Mouse (Mus musculus) heart, adult 2 months (tissue): ENCODE measurements around the gene Slc12a6. TPM values are rescaled to one million over a fixed set of nuclear protein-coding genes. Genes with fewer than 3 reads are reported as not detected.

Source experiments
- DNase-seq, 2 experiments: peaks; one replicate each; pipeline ENCODE4 v3.0.0; 2021
- H3K27ac ChIP-seq: fragments of 200-600 bp; 2 replicates; pipeline ENCODE4 v1.8.1; 2022
- H3K27me3 ChIP-seq: fragments of 200-500 bp; 2 replicates; pipeline ENCODE4 v1.6.1; 2012; ENCODE audit warnings: mild to moderate bottlenecking, low read length, inconsistent platforms, mixed read lengths; ENCODE audit not compliant: control insufficient read depth, insufficient read depth
- H3K36me3 ChIP-seq: fragments of 200-500 bp; 2 replicates; pipeline ENCODE4 v1.6.1; 2012; ENCODE audit warnings: low read length, inconsistent platforms; ENCODE audit not compliant: control insufficient read depth, insufficient read depth
- H3K4me1 ChIP-seq: fragments of 200-500 bp; 2 replicates; pipeline ENCODE4 v1.6.1; 2011; ENCODE audit warnings: low read length; ENCODE audit not compliant: control insufficient read depth, insufficient read depth
- H3K4me3 ChIP-seq: fragments of 200-600 bp; 2 replicates; pipeline ENCODE4 v1.8.1; 2022
- H3K79me2 ChIP-seq: fragments of 200-500 bp; replicated peaks from 2 replicates; pipeline ENCODE4 v1.6.1; 2012; ENCODE audit warnings: mild to moderate bottlenecking, inconsistent platforms, low read length, moderate library complexity, mixed read lengths; ENCODE audit not compliant: control insufficient read depth, insufficient read depth
- H3K9ac ChIP-seq: fragments of 200-500 bp; 2 replicates; pipeline ENCODE4 v1.6.1; 2012; ENCODE audit warnings: low read depth, mild to moderate bottlenecking, control low read depth, inconsistent platforms, low read length, mixed read lengths
- CTCF ChIP-seq: fragments of 200-600 bp; IDR thresholded peaks from 2 replicates; pipeline ENCODE4 v1.8.1; 2022; ENCODE audit warnings: antibody characterized with exemption, mild to moderate bottlenecking, moderate library complexity
- EP300 ChIP-seq: fragments of 200-500 bp; IDR thresholded peaks from 2 replicates; pipeline ENCODE4 v1.6.1; 2011; ENCODE audit warnings: low read depth, low read length, control low read depth; ENCODE audit not compliant: insufficient read depth
- POLR2A ChIP-seq: fragments of 200-500 bp; IDR thresholded peaks from 2 replicates; pipeline ENCODE4 v1.6.1; 2011; ENCODE audit warnings: mild to moderate bottlenecking, low read depth, low read length, control low read depth; ENCODE audit not compliant: insufficient read depth
- WGBS: fragments of 180-500 bp; shearing (Covaris S2); methylation state at CpG from one replicate; pipeline ENCODE4 v1.1.7; 2018; 5-methylcytosine and 5-hydroxymethylcytosine counted together
- intact Hi-C: fragments of 180-260 bp; cut with DNase I; formaldehyde crosslinking; loops from one replicate; pipeline ENCODE4 v1.15.1; 2025
- polyA plus RNA-seq: library from polyadenylated mRNA; depleted of rRNA; stranded (reverse); fragments of >200 nt; gene quantifications from 2 replicates; pipeline ENCODE4 v1.2.3, GENCODE M21; 2012
- total RNA-seq, 2 experiments: library from RNA; stranded (reverse); gene quantifications; 2 replicates each; pipeline ENCODE4 v1.2.3; 2021

Gene Slc12a6
- total and polyA plus RNA-seq, 3 experiments: 23.2 to 32.9 (median 31.1) TPM

GRCm38 (mm10) chr2:112292823-112293222 lies 27.2 kb downstream of the Slc12a6 start:
- DNase-seq: no peak
- H3K9ac ChIP-seq: no peak overlapping the region
- peaks cover 5% of the 10 kb centered on the region for H3K4me1 ChIP-seq
- H3K27ac ChIP-seq: no peak overlapping the region
- no peaks in the 10 kb centered on the region for H3K27me3 ChIP-seq
- H3K4me3 ChIP-seq: no peak overlapping the region
- 61% methylated on average over 2 of the region's 2 CpGs for WGBS
- H3K36me3 ChIP-seq: peaks cover 22% of the 10 kb centered on the region
- no peaks in the 10 kb centered on the region; the same call in 1 of the 2 replicates for H3K79me2 ChIP-seq
- TF ChIP-seq CTCF: no peak
- no peak for TF ChIP-seq POLR2A
- no peak for TF ChIP-seq EP300
- intact Hi-C loops: no loop called here

- Histone ChIP-seq H3K27ac (peak overlapping the region; percentile 78), H3K36me3 (peaks cover 26% of the 10 kb centered on the region), H3K79me2 (peaks cover 1% of the 10 kb centered on the region; the same call in 1 of the 2 replicates), H3K9ac (no peak overlapping the region; the same call in 1 of the 2 replicates), H3K4me1 (peaks cover 6% of the 10 kb centered on the region), H3K27me3 (no peaks in the 10 kb centered on the region), H3K4me3 (no peak overlapping the region)
- no peak for TF ChIP-seq CTCF
- no peak for TF ChIP-seq POLR2A
- TF ChIP-seq EP300: no peak
- intact Hi-C loops: no loop called here
- no peak for DNase-seq
- WGBS: 62% methylated on average over 3 of the region's 3 CpGs
Observed at GRCm38 (mm10) chr2:112296211-112296610, 30.6 kb downstream of the Slc12a6 start.

- peaks cover 26% of the 10 kb centered on the region for H3K36me3 ChIP-seq
- H3K27ac ChIP-seq: no peak overlapping the region
- 82% methylated on average over 4 of the region's 4 CpGs for WGBS
- no peak for TF ChIP-seq POLR2A
- H3K9ac ChIP-seq: no peak overlapping the region
- H3K79me2 ChIP-seq: peaks cover 1% of the 10 kb centered on the region
- H3K4me3 ChIP-seq: no peak overlapping the region
- no peaks in the 10 kb centered on the region for H3K27me3 ChIP-seq
- H3K4me1 ChIP-seq: peaks cover 6% of the 10 kb centered on the region
- DNase-seq: no peak
- intact Hi-C loops: no loop called here
Observed at GRCm38 (mm10) chr2:112298221-112298620, 32.6 kb downstream of the Slc12a6 start.

- Histone ChIP-seq H3K4me1 (peaks cover 7% of the 10 kb centered on the region), H3K4me3 (no peak overlapping the region), H3K36me3 (peaks cover 6% of the 10 kb centered on the region; the same call in 1 of the 2 replicates), H3K9ac (no peak overlapping the region), H3K27ac (no peak overlapping the region), H3K79me2 (peaks cover 4% of the 10 kb centered on the region; the same call in 1 of the 2 replicates), H3K27me3 (no peaks in the 10 kb centered on the region)
- intact Hi-C loops: loop anchor here (2.0 kb wide), 1 partner anchor 42 kb away; the partner anchor contains the start of gene Gm21985
- 48% methylated on average over 3 of the region's 3 CpGs for WGBS
- DNase-seq: no peak
- no peak for TF ChIP-seq EP300
- TF ChIP-seq POLR2A: no peak
Observed at GRCm38 (mm10) chr2:112308671-112309070, 43.0 kb downstream of the Slc12a6 start.

DNA sequence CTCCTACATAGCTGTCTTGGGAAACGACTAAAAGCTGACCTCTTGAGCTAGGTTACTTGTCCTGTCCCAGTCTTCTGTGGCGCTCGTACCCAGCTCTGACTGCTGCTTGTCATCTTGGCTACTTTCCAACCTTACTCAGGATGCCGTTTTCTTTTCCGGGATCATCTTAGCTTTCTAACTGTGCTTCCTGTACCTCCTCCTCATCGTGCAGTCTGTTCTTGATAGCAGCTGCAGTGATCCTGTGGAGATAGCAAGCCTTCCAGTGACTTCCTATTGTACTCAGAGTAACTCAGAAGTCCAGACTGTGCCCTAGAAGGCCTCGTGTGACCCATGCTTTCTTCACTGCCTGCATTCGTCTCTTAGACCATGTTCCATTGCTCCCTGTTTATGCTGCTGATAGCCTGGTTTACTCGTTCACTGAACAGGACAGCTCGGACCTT lies 43.6 kb downstream of the Slc12a6 start:
- Histone ChIP-seq H3K79me2 (peaks cover 4% of the 10 kb centered on the region; the same call in 1 of the 2 replicates), H3K27ac (no peak overlapping the region), H3K27me3 (no peaks in the 10 kb centered on the region), H3K36me3 (peaks cover 6% of the 10 kb centered on the region; the same call in 1 of the 2 replicates), H3K4me1 (peaks cover 7% of the 10 kb centered on the region), H3K4me3 (no peak overlapping the region), H3K9ac (no peak overlapping the region)
- DNase-seq: no peak
- no peak for TF ChIP-seq POLR2A
- TF ChIP-seq EP300: no peak
- TF ChIP-seq CTCF: no peak
- WGBS: 11% methylated on average over 10 of the region's 10 CpGs
- intact Hi-C loops: loop anchor here (2.0 kb wide), 1 partner anchor 42 kb away; the partner anchor contains the start of gene Gm21985

DNA sequence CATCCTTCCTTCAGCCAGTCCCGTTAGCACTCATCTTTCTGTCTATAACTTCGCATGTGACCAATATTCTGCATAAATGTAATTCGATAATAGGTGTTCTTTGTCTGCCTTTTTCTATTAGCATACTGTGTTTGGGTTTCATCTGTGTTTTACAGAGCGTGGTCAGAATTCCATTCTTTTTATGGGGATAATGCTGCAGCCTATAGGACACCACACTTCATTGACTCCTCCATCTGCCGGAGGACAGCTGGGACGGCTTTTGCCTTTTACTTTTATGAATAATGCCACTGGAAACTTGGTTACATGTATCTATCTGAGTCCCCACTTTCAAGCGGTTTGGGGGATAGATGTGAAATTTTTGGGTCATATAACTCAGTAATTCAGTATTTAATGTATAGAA lies 50.0 kb downstream of the Slc12a6 start:
- no peaks in the 10 kb centered on the region for H3K4me1 ChIP-seq
- H3K27ac ChIP-seq: no peak overlapping the region
- WGBS: 94% methylated on average over 7 of the region's 7 CpGs
- H3K79me2 ChIP-seq: no peaks in the 10 kb centered on the region
- intact Hi-C loops: no loop called here
- H3K36me3 ChIP-seq: no peaks in the 10 kb centered on the region
- no peak overlapping the region for H3K9ac ChIP-seq
- H3K27me3 ChIP-seq: no peaks in the 10 kb centered on the region
- DNase-seq: no peak
- TF ChIP-seq POLR2A (no peak), CTCF (no peak), EP300 (no peak)
- no peak overlapping the region for H3K4me3 ChIP-seq
